Mouse (Mus musculus): Measurements from ENCODE around the gene Gm266.

Gene Gm266

DNA sequence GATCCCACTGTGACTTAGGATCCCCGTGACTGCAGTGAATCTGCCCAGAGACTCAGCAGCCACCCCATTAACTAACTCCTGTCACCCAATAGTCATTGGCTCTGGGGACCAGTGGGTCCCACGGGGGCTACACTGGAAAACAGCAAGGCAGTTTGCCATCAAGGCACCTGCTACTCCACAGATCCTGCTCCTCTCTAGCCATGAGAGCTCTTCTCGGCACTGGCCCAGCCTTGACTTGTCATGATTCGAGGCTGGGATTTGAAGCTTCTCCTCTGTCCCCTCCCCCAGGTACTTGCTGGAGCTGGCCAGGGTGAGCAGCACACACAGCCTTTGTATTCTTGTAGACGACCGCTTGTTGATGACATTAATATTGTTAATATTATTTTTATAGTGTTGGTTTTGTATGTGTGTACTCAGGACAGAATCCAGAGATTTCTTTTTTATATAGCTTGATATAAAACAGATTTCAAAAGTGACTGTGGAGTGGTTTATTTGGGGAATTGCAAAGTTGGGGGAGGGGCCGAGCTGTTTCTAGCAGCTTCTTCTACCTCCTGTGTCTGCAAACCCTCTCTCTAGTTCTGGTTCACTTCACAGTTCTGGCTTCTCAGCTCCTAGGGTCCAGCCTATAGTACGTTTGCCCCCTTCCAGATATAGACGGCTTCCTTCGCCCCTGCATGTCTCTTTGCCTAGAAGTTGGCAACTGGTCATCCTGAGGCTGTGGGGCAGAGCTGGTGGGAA lies 30.9 kb downstream of the Gm266 start:
- no peak for DNase-seq (ENCODE audit: low read depth, low spot score)

DNA sequence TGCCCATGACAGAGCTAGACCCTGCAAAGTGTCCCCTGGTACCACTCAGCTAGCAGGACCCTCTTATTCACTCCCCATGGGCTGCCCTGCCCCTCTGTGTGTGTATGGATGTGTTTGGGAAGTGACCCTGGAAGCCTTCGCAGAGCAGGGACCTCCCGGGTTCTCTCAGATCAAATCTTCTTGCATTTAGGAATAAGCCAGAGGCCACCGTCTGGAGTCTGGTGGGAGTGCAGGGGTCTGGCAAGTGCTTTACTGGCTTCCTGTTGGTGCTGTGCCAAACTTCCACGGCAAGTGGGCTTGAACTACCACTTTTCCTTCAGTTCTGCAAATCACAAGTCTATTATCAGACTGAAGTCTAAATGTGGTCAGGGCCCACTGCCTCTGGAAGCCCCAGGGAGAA lies 31.6 kb downstream of the Gm266 start:
- DNase-seq (ENCODE audit: low read depth, low spot score): no peak

DNA sequence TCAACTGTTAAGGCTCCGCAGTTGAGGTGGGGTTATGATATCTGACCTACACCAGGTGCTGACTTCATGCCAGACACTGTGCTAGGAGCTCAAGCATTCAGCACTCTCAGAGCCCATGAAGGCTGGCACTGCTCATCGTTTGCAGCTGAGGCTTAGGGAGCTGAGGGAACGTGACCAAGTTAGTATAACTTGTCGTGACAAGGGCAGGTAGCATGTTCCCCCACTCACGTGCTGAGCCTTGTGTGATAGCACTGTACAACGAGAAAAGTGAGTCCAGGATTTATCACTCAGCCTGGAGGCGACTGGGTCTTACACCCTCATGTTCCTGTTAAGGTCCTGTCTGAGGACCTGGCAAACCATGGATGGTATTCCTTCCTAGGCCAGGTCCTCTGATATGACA lies 34.1 kb downstream of the Gm266 start:
- DNase-seq (ENCODE audit: low read depth, low spot score): no peak

DNA sequence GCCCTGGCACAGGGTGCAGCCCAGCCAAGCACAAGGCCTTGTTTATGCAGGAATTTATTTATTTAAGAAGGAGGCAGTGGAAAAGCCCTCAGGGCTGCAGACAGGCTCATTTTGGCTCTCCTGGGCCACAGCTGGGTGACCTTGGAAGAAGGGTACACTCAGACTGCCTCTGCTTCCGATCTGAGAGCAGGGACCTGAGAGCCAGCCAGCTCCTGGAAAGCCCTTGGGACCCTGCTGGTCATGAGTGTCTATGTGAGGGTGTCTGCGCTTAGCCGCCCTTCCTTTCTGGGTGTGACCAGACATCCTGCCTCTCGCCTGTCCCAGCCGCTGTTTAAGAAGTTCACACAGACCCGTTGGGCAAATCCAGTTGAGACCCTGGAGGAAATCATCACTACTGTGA lies 35.3 kb downstream of the Gm266 start:
- no peak for DNase-seq (ENCODE audit: low read depth, low spot score)

- no peak for DNase-seq (ENCODE audit: low read depth, low spot score)
Observed at GRCm38 (mm10) chr12:111448931-111449705, 36.5 kb downstream of the Gm266 start.

- no peak for DNase-seq (ENCODE audit: low read depth, low spot score)
Observed at GRCm38 (mm10) chr12:111447898-111448760, 37.5 kb downstream of the Gm266 start.

DNA sequence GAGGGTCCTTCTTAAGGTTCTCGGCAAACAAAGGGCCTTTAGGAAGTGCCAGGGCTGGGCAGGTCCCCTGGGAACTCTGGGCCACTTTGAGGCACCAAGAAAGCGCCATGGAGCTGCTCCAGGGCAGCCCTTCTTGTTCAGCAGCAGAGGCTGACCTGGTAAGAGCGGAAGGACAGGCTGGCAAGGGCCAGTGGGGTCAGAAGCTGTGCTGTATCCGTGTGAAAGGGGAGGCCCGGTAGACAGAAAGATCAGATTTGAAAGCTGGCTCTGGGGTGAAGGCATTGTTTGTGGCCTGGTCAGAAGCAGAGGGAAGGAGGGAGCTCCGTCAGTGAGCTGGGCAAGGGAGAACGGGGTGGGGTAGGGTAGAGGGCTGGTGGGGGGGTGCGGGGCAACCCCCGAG lies 38.3 kb downstream of the Gm266 start:
- DNase-seq (ENCODE audit: low read depth, low spot score): no peak

GRCm38 (mm10) chr12:111446745-111447144 lies 38.9 kb downstream of the Gm266 start:
- no peak for DNase-seq (ENCODE audit: low read depth, low spot score)

DNA sequence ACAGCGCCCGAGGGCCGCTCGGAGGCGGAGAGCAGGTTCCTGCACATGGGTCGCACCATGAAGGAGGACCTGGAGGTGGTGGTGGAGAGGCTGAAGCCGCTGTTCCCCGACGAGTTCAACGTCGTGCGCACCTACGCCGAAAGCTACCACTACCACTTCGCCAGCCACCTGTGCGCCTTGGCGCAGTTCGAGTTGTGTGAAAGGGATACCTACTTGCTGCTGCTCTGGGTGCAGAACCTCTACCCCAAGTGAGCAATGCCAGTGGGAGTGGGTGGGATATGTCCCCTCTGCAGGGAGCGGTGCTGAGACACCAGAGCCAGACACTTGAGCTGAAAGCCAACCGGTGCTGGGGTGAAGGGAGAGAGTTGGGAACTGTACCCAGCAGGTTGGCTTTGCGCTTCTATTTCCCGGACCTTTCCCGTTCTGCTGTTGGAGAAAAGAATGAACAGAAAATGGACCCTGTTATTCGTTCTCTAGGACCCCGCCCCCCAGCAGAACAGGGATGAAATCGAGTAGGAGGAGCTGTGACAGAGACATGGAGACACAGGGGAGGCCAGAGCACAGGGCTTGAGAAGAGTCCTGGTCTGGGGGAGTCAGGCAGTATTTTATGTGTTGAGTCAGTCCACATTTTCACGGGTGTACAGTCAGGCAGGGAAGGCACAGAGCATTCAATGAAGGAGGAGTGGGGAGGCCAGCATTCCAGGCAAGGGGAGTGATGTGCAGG lies 39.6 kb downstream of the Gm266 start:
- no peak for DNase-seq (ENCODE audit: low read depth, low spot score)

DNA sequence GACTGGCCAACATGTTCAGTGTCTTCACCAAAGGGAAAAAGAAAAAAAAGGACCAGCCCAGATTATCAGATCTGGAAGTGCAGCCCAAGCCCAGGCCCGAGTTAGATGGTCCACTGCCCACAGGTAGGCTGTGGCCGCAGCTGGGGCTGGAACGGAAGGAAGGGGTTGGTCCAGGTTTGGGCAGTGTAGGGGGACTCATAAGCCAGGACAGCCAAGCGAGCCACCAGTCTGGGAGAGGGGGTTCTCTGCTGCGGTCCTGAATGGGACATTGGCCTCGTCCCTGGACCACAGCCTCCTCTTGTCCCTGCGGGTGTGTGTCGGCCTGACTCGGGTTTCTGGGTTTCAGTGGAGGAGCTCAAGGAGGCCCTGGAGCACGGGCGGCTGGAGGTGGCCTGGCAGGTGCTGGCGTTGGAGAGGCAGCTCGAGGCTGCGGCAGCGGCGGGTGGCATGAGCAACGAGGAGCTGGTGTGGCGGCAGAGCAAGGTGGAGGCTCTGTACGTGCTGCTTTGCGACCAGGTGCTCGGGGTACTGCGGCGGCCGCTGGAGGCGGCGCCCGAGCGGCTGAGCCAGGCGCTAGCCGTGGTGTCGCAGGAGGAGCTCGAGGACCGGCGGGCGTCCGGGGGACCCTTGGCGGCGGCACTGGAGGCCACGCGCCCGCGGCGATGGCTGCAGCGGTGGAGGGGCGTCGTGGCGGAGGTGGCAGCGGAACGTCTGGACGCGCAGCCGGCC lies 40.3 kb downstream of the Gm266 start:
- DNase-seq (ENCODE audit: low read depth, low spot score): no peak

DNA sequence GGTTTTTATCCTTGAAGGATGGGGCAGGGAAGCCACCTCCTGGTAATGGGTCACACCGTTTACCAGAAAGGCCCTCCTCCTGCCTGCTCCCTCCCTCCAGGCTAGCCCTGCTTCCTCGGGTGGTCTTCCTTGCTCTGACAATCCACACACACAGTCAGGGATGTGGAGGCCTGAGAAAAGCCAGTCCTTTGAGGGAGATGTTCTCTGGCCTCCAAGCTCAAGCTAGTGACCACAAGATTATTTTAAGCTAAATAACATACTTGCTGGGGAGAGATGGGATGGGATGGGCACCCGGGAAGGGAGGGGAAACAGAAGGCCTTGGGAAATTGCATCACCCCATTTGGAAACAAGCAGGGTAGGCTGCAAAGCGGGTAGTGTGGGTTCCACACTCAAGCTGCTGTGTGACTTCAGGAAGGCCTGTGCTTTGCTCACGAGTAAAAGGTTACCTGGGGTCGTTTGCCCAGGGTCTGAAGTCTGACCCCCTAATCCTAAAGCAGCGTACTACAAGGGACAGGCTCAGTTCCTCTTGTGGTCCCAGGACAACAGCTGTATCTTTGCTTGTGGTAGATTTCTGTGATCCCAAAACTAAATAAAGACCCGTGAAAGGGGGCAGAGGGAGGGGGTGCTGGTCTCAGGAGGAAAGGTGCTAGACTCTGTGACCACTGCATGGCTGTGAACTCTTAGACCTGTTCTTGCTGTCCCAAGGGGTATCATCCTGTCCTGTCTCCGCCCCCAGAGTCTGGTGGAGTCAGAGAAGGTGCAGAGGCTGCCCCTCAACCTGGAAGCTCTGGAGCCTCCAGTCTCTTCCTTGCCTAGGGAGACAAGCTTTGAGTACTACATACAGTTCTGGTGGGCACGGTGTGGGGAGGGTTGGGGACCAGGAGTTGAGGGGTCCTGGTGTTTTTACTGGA lies 41.4 kb downstream of the Gm266 start:
- DNase-seq (ENCODE audit: low read depth, low spot score): no peak

DNA sequence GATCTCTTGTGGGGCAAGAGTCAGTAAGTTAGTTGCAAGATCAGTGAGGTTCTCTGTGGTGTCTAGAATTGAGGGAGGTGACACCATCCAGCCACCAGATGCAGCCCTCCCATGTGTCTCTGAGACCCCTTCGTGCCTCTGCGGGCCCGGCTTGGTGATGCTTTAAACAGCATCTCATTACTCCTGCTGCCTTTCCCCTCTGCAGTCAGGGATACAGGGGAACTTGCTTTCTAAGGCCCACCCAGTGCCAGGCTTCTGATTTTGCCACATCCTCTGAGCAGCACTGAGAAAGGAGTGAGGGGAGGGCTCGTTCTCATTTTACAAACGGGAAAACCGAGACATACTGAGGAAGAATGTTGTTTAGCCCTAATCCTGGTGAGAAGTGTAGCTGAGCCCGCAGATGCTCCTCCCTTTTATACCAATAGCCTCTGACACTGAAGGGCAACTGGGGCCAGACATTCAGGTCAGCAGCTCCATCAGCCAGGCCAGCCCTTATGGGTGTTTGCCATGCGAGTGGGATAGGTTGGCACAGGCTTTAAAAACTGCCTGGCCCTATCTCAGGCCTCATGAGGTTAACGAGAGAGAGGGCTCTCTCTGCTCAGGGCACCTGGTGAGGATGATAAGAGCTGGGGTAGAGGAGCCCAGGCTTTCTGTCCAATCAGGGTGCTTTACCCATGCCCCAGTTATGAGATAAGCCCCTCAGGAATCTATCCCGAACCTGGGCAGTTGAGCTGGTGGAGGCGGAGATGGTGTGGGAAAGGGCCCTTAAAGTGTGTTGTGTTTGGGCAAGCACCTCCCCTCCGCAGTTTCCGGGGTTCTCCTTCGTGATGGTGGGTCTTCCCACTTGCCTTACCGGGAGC lies 42.4 kb downstream of the Gm266 start:
- DNase-seq (ENCODE audit: low read depth, low spot score): no peak

DNA sequence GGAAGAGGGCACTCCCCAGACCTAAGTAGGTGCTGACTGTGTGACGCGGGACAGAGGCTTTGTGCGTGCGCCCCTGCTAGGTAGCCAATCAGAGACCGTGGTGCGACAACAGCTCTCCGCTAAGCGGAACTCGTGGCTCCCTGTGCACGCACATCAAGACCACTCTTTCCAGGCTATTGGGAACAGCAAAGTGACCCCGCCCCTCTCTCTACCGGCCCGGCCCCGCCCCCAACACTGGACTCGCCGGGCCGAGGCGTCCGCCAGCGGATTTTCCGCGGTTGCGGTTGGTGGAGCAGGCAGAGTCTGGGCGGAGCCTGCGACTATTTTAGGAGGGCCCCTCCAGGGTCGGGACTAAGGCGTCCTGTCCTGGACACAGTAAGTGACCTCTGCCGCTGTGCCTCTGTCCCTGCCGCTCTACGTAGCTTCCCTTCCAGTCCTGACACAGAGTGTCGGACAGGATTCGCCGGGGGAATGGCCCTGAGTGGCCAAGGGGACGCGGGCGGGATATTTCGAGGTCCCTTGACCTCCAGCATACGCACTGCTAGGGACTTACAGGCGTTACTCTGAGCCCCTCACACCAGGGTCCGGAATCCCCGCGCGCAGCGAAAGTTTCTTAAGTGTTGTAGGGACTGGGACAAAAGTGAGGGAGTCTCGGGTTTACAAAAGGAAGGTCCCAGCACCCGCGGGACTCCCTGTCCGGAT lies 43.2 kb downstream of the Gm266 start, which contains the start of gene Tnfaip2:
Tnfaip2 (plus strand) TSS at position 161 of the 702 bp plus-strand sequence.
- DNase-seq (ENCODE audit: low read depth, low spot score): peak; percentile 20

DNA sequence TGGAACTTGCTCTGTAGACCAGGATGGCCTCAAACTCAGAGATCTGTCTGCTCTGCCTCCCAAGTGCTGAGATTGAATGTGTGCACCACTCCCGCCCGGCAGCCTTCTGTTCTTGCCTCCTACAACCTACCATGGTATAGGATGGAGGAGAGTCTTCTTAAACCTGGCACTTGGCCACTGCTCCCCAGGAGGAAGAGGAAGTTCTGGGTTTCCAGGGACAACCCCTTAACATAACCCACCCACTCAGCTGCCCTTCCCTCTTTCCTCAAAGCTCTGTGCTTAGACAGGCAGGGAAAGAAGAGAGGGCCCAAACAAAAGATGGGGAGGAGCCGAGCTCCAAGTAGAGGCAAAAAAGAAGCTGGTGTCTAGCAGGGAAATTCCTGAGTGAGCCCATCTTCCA lies 44.1 kb downstream of the Gm266 start:
- DNase-seq (ENCODE audit: low read depth, low spot score): no peak

GRCm38 (mm10) chr12:111440701-111441373 lies 44.8 kb downstream of the Gm266 start:
- DNase-seq (ENCODE audit: low read depth, low spot score): no peak

DNA sequence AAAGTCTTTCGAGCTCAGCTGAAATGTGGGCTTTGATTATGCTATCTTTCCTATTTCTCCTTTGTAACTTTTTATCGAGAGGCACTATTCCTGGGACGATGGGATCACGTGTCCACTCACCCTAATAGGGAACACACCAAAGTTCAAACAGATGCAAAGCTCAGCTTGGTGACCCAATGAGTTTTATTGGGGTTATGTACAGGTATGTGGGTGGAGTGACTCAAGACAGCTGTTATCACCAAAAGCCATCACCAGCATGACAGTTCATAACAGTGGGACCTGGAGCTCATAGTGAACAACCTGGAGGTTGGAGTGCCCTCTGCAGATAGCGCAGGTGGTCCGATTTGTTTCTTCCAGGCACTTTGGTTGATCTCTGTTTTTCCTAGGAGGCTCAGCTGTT lies 46.8 kb downstream of the Gm266 start:
- DNase-seq (ENCODE audit: low read depth, low spot score): no peak

DNA sequence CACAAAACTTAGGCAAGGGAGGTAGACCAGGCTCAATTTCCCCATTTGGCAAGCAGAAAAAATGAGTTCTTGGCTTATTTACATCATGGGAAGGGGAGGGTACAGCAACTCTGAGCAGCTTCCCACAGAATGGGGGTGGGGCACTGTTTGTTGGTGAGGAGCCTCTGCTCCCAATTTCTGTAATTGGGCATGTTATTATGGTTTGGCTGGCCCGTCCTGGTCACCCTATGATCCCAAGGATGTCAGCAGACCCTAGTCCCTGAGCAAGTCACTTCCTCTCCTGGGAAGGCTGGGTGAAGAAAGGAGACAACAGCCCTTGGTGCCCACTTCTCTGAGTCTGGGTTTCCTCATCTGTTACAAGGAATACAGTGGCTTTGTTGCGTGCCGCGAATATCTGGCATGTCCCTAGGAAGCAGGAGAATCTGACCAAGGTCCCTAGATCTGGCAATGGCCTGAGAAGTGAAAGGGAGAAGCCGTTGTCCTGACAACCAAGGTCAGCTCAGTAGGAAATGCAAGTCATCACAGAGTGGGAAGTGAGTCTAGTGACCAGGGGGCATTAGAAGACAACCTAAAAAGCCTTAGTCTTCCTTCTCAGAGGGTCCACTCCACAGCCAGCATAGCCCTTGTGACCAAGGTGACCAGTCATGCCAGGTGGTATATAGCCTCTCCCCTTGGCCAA lies 48.3 kb downstream of the Gm266 start:
- no peak for DNase-seq (ENCODE audit: low read depth, low spot score)
